Mouse (Mus musculus) limb, embryonic 14.5 days (tissue): Measurements from ENCODE around the gene Rrnad1. TPM values are rescaled to one million over a fixed set of nuclear protein-coding genes. Genes with fewer than 3 reads are reported as not detected.
A peak's percentile ranks its signal among the peaks of the same experiment; 100 is the strongest.

Experiments used
- ATAC-seq: fragments of 200-750 bp; cut with Nextera tagmentation; 2 replicates; pipeline ENCODE4 v1.8.0; 2017; ENCODE audit warnings: low read depth, moderate number of reproducible peaks, moderate TSS enrichment; ENCODE audit not compliant: low FRiP score
- DNase-seq: peaks from one replicate; pipeline ENCODE4 v3.0.0-alpha.2; 2015; ENCODE audit warnings: low spot score
- H3K27ac ChIP-seq: fragments of 300-500 bp; sonication (generic); replicated peaks from 2 replicates; pipeline ENCODE4 v1.5.1; 2014; ENCODE audit warnings: low read depth, mild to moderate bottlenecking, low read length, moderate library complexity, mixed read lengths
- H3K27me3 ChIP-seq: fragments of 300-500 bp; sonication (generic); 2 replicates; pipeline ENCODE4 v1.6.1; 2014; ENCODE audit warnings: low read length, mixed read lengths; ENCODE audit not compliant: control insufficient read depth, insufficient read depth
- H3K36me3 ChIP-seq: fragments of 300-500 bp; sonication (generic); 2 replicates; pipeline ENCODE4 v1.6.1; 2014; ENCODE audit warnings: mild to moderate bottlenecking, low read length, moderate library complexity, mixed read lengths; ENCODE audit not compliant: control insufficient read depth, insufficient read depth
- H3K4me1 ChIP-seq: fragments of 300-500 bp; sonication (generic); 2 replicates; pipeline ENCODE4 v1.6.1; 2014; ENCODE audit warnings: antibody characterized with exemption, low read length, mixed read lengths; ENCODE audit not compliant: control insufficient read depth, insufficient read depth
- H3K4me2 ChIP-seq: fragments of 300-500 bp; sonication (generic); replicated peaks from 2 replicates; pipeline ENCODE4 v1.6.1; 2014; ENCODE audit warnings: low read depth, mild to moderate bottlenecking, low read length, moderate library complexity; ENCODE audit not compliant: severe bottlenecking
- H3K4me3 ChIP-seq: fragments of 300-500 bp; sonication (generic); replicated peaks from 2 replicates; pipeline ENCODE4 v1.5.1; 2014; ENCODE audit warnings: low read length
- H3K9ac ChIP-seq: fragments of 300-500 bp; sonication (generic); 2 replicates; pipeline ENCODE4 v1.6.1; 2014; ENCODE audit warnings: mild to moderate bottlenecking, low read depth, low read length, moderate library complexity; ENCODE audit not compliant: severe bottlenecking
- H3K9me3 ChIP-seq: fragments of 300-500 bp; sonication (generic); 2 replicates; pipeline ENCODE4 v1.6.1; 2016; ENCODE audit warnings: low read length; ENCODE audit not compliant: control insufficient read depth
- POLR2A ChIP-seq: fragments of 200-500 bp; IDR thresholded peaks from 2 replicates; pipeline ENCODE4 v1.8.0; 2012; ENCODE audit warnings: inconsistent platforms, mild to moderate bottlenecking, moderate library complexity, borderline replicate concordance; ENCODE audit not compliant: insufficient read depth, insufficient read length; ENCODE audit errors: extremely low read depth
- WGBS: fragments of 180-500 bp; shearing (Covaris S2); extraction: QIAGEN DNeasy Blood & Tissue Kit; methylation state at CpG from one replicate; pipeline ENCODE4 v1.1.7; 2014; 5-methylcytosine and 5-hydroxymethylcytosine counted together
- polyA plus RNA-seq, 2 experiments: library from polyadenylated mRNA; depleted of rRNA in 1 of 2; stranded (reverse) in 1 of 2; unstranded in 1 of 2; fragments of >200 nt; fragmentation: Nextera tagmentation in 1 of 2; extraction: Ambion mirVana in 1 of 2; gene quantifications; 2 replicates each; pipeline versions ENCODE4 v1.2.1 to v1.2.3; 2012 to 2014

The Rrnad1 gene
- polyA plus RNA-seq, 2 experiments, result 15.6 to 53.6 TPM

GRCm38 (mm10) chr3:87916990-87917389 lies 13.5 kb downstream of the Rrnad1 start:
- ATAC-seq (no peak), DNase-seq (no peak)
- Histone ChIP-seq H3K4me1 (peaks cover 4% of the 10 kb centered on the region; the same call in 1 of the 2 replicates), H3K9ac (no peak overlapping the region), H3K4me3 (no peak overlapping the region), H3K4me2 (no peak overlapping the region), H3K36me3 (peaks cover 44% of the 10 kb centered on the region), H3K27me3 (no peaks in the 10 kb centered on the region), H3K9me3 (no peaks in the 10 kb centered on the region), H3K27ac (no peak overlapping the region)
- no peak for TF ChIP-seq POLR2A
- 100% methylated on average over 1 of the region's 1 CpGs for WGBS

- H3K4me1 ChIP-seq, result peaks cover 21% of the 10 kb centered on the region
- H3K9me3 ChIP-seq, result no peaks in the 10 kb centered on the region
- no peak for DNase-seq
- TF ChIP-seq POLR2A, result no peak
- H3K27ac ChIP-seq, result no peak overlapping the region
- WGBS, result 93% methylated on average over 10 of the region's 10 CpGs
- ATAC-seq, result no peak
- no peaks in the 10 kb centered on the region for H3K27me3 ChIP-seq
- H3K4me3 ChIP-seq, result no peak overlapping the region
- H3K36me3 ChIP-seq, result peaks cover 41% of the 10 kb centered on the region
- H3K4me2 ChIP-seq, result no peak overlapping the region
- no peak overlapping the region for H3K9ac ChIP-seq
Observed at GRCm38 (mm10) chr3:87913891-87914290, 16.6 kb downstream of the Rrnad1 start.

- peaks cover 25% of the 10 kb centered on the region for H3K4me1 ChIP-seq
- no peak overlapping the region for H3K9ac ChIP-seq
- ATAC-seq (no peak), DNase-seq (no peak)
- H3K4me2 ChIP-seq, result no peak overlapping the region
- H3K27me3 ChIP-seq, result no peaks in the 10 kb centered on the region
- no peaks in the 10 kb centered on the region for H3K9me3 ChIP-seq
- peaks cover 41% of the 10 kb centered on the region for H3K36me3 ChIP-seq
- no peak for TF ChIP-seq POLR2A
- 84% methylated on average over 7 of the region's 7 CpGs for WGBS
- H3K4me3 ChIP-seq, result no peak overlapping the region
- H3K27ac ChIP-seq, result no peak overlapping the region
Observed at GRCm38 (mm10) chr3:87913491-87913890, 17.0 kb downstream of the Rrnad1 start.

- Histone ChIP-seq H3K27ac (peak overlapping the region; percentile 72), H3K4me2 (peak overlapping the region; percentile 40), H3K4me1 (peaks cover 34% of the 10 kb centered on the region), H3K36me3 (peaks cover 26% of the 10 kb centered on the region), H3K27me3 (no peaks in the 10 kb centered on the region), H3K4me3 (peak overlapping the region; percentile 27), H3K9ac (no peak overlapping the region), H3K9me3 (no peaks in the 10 kb centered on the region)
- TF ChIP-seq POLR2A, result no peak
- 7% methylated on average over 12 of the region's 12 CpGs for WGBS
- DNase-seq (peak; percentile 85), ATAC-seq (peak; percentile 13; the same call in 1 of the 2 replicates)
Observed at GRCm38 (mm10) chr3:87910573-87911141, 19.9 kb downstream of the Rrnad1 start.

GRCm38 (mm10) chr3:87909874-87910273 lies 20.6 kb downstream of the Rrnad1 start:
- WGBS, result 5% methylated on average over 4 of the region's 4 CpGs
- H3K4me2 ChIP-seq, result peak overlapping the region; percentile 40
- no peak for ATAC-seq
- no peaks in the 10 kb centered on the region for H3K9me3 ChIP-seq
- H3K9ac ChIP-seq, result 0 out of 2 replicates have a peak overlapping the region, but pooled peaks have one; percentile 12
- no peak for TF ChIP-seq POLR2A
- H3K4me1 ChIP-seq, result peaks cover 34% of the 10 kb centered on the region
- peaks cover 20% of the 10 kb centered on the region for H3K36me3 ChIP-seq
- no peaks in the 10 kb centered on the region for H3K27me3 ChIP-seq
- DNase-seq, result no peak
- H3K27ac ChIP-seq, result peak overlapping the region; percentile 72
- H3K4me3 ChIP-seq, result peak overlapping the region; percentile 27
